Mouse (Mus musculus) neural tube, postnatal 0 days (tissue): ENCODE measurements around the gene Ggn. TPM values are rescaled to one million over a fixed set of nuclear protein-coding genes. Genes with fewer than 3 reads are reported as not detected.

ENCODE experiments used
- polyA plus RNA-seq: library from polyadenylated mRNA; unstranded; fragments of >200 nt; fragmentation: Nextera tagmentation; extraction: Ambion mirVana; gene quantifications from 2 replicates; pipeline ENCODE4 v1.2.1, GENCODE M21; 2015

The Ggn gene
- 0.28 and 0.55 TPM in 2 replicates for polyA plus RNA-seq

DNA sequence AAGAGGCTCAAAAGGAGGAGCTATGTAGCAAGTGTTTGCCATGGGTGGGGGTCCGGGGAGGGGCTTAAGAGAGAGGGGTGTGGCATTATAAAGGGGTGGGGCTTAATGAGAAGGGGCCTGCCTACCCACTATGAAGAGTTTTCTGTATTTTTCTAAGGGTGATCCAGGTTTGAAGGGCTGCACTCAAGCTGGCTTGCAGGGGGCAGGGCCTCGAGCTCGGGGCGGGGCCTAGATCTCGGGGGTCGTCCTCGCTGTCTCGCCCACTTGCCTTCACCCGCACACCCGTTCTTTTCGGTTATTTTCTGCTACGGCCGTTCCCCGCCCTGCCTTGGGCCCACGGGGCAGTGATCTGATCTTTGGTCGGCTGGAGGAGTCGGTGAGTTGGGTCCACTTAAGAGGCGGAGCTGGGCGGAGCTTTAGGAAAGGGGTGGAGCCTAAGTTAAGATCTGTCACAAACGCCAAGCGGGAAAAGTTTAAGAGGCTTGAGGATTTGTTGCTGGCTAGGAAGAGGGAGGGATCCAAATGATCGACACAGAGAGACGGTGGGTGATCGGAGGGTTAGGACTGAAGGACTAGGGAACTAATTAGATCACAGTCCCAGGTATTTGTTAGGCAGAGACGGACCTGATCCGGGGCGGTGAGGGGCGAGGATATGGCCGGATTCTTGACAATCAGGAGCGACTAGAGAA is at the start of gene Ggn, which contains the start of gene Spred3:
TSS of gene Ggn (plus strand) at position 145 of the 689 bp plus-strand sequence.
TSS of gene Spred3 (minus strand) at position 346 of the 689 bp plus-strand sequence.

DNA sequence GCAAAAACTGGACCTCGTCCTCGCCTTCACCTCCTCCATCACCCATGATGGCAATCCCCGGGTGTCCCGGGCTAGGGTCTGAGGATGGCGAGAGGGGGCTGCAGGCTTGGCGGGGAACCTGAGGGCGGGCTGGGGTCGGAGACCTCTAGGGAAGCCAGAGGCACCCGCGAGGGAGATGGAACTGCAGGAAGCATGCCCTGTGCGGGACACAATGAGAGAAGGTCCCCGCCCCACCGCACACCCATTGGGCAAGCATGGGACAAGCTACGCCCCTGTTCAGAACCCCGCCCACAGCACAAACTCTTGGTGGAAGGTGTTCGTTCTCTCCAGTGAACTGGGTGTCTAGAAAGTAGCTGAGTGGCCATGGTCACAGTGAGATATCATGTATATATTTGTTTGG is 45.0 kb upstream of the Ggn start, which contains the start of gene Ryr1:
TSS of gene Ryr1 (minus strand) at position 210 of the 400 bp plus-strand sequence.

DNA sequence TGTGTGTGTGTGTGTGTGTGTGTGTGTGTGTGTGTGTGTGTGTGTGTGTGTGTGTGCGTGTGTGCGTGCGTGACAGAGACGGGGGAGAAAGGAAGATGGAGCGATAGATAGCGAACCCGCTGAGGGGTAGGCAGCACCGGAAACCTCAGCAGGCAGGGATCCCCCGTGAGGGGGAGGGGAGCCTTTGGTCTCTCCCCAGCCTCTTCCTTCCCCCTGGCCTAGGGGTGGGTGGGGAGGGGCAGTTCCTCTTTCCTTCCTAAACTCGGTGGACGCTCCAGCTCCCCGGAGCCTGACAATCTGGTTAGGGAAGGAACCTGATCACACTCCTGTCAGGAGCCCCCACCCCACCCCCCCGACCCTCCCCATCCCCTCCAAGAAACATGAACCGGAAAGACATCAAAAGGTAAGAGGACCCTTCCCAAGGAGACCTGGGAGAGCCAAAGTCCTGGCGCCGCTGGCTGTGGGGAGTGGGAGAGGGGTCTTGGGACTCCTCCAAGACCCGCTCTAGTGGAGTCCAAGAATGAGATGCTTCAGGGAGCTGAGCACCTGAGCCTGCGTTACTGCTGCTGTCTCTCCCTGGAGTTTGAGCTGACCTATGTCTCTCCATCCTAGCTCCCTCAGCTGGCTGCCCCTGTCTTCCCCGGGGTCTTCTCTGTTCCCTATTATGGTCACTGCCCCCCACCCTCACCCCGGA is 35.2 kb upstream of the Ggn start, which contains the start of gene Rasgrp4:
TSS of gene Rasgrp4 (plus strand) at position 159 of the 694 bp plus-strand sequence.

DNA sequence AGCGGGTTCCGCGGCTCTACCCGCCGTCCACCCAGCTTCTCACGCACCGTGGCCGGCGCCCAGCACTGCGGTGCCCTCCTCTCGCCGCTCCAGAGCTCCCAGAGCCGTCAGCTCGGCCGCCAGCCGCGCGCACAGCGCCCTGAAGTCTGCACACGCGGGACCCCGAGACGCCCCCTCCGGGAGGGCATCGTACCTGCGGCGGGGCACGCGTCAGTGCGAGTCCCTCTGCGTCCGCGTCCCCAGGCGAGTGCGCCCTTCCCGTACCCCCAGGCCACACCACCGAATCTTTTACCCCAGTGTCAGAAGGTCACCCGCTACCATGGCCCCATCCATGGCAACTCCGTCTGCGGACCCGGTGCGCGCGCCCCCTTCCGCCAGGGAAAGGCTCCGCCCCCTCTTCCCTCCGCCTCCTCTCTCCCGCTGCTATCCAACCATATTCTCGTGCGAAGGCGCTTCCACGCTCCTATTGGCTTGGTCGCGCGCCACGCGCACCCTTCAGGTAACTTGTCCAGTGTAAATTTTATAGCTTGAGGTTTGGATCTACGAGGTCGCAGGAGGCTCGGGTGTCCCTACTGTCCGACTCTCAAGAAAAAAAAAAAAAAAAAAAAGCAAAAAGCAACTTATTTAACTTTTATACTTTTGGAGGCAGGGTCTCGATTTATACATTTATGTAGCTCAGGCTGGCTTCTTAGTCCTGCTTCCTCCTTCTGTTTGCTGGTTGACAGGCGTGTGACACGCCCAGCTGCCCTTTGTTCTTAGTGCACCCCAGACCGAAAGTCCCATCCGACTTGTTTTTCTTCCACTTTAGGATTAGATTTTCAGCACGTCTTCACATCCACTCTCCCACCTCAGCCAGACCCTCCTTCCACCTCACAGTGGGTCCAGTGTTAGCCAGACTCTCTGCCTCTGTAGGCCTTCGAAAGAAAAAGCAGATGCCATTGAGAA is 13.9 kb upstream of the Ggn start, which contains the start of gene Fam98c:
TSS of gene Fam98c (minus strand) at position 397 of the 945 bp plus-strand sequence.

DNA sequence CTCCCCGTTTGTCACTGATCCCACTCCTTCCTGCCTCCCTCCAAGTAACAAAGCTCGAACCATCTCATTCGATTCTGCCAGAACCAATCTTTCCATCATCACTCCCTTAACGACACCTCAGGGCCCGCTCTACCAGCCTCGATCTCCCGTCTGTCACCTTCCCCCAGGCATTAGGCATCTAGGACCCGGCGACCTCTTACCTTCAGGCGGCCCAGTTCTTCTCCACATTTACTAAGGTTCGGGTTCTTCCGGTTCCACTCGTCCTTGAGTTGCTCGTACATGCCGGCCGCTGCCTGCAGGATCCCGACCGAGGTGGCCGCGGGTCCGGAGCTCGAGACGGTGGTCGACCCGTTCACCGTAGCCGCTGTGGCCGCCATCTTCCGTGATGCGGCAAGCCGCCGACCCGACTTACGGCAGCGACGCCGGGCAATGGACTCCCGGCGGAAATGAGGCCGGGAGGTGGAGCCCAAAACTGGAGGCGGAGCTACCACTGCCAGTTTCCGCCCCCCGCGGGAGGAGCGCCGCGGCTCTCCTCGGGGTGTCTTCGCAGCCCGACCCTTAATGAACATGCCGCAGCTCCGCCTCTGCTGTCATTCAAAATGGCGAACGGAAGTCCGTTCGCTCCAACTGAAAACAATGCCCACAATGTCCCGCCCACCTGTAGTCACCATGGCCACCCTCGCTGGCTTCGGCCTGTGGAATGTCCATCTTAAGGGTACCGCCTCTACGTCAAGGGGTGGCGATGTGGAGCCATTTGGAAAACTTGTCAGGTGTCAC is 10.3 kb downstream of the Ggn start, which contains the start of gene Psmd8:
TSS of gene Psmd8 (minus strand) at position 625 of the 777 bp plus-strand sequence.

DNA sequence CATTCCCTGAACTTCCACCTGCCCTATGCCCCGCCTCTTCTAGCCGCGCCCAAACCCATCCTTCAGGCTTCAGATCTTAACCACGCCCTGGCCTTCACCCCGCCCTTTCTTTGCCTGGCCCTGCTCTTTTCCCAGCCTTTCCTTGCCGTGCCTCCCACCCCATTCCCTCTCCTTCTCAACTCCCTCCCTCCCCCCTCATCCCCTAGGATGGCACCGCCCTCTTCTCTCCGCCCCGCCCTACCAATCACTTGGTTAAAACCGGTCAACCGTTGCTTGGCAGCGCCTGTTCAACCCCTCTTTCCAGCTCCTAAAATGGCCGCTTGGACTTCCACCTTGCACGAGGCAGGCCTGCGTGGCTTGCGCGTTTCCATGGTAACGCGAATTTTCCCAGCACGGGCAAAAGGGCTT is 43.7 kb downstream of the Ggn start, which contains the start of gene Catsperg1:
TSS of gene Catsperg1 (minus strand) at position 361 of the 408 bp plus-strand sequence.

Other genes starting within 250 kb of the Ggn start
- gene Actn4, start 207.9 kb upstream of the Ggn start, polyA plus RNA-seq = 110 and 120 TPM in 2 replicates
- 307 and 320 TPM in 2 replicates for gene Eif3k, start 188.3 kb upstream of the Ggn start, polyA plus RNA-seq
- 11.8 and 12.8 TPM in 2 replicates for gene Map4k1, start 188.2 kb upstream of the Ggn start, polyA plus RNA-seq
- 11.1 and 15.3 TPM in 2 replicates for gene Ryr1, start 45.0 kb upstream of the Ggn start, polyA plus RNA-seq
- gene Rasgrp4, start 35.4 kb upstream of the Ggn start, polyA plus RNA-seq = 0.90 and 1.4 TPM in 2 replicates
- gene Fam98c, start 14.0 kb upstream of the Ggn start, polyA plus RNA-seq = 79.0 and 80.4 TPM in 2 replicates
- 12.6 and 14.1 TPM in 2 replicates for gene Spred3, start 201 bp downstream of the Ggn start, polyA plus RNA-seq
- gene Psmd8, start 10.5 kb downstream of the Ggn start, polyA plus RNA-seq = 278 and 284 TPM in 2 replicates
- 1.1 and 3.3 TPM in 2 replicates for gene Catsperg1, start 43.8 kb downstream of the Ggn start, polyA plus RNA-seq
- gene Kcnk6, start 62.3 kb downstream of the Ggn start, polyA plus RNA-seq = 0.70 and 1.4 TPM in 2 replicates
- 137 and 139 TPM in 2 replicates for gene Yif1b, start 68.1 kb downstream of the Ggn start, polyA plus RNA-seq
- gene 2200002D01Rik, start 78.3 kb downstream of the Ggn start, polyA plus RNA-seq = 2.0 and 4.5 TPM in 2 replicates
- 93.6 and 101 TPM in 2 replicates for gene Spint2, start 111.7 kb downstream of the Ggn start, polyA plus RNA-seq
- gene Ppp1r14a, start 119.1 kb downstream of the Ggn start, polyA plus RNA-seq = 5.3 and 5.5 TPM in 2 replicates
- 132 and 146 TPM in 2 replicates for gene Dpf1, start 133.7 kb downstream of the Ggn start, polyA plus RNA-seq